ENCODE assay signal across 8 mouse cellular contexts in genomic region chr12:57776290-57776997, GRCm38 (mm10).
DNase-seq lines count a peak whose midpoint lies in the region; ATAC-seq and TF ChIP-seq lines count a peak whose summit lies in the region.

No protein-coding gene starts in this region.

- no peak for TF ChIP-seq POLR2A in heart, adult 2 months (IDR thresholded peaks at IDR 0.05; ENCODE audit: insufficient read depth, low read depth, low read length)

- H3K4me1 ChIP-seq in heart, embryonic 14.5 days (ENCODE audit: control insufficient read depth in 2 of 2, insufficient read depth in 2 of 2, low read length in 2 of 2), result peaks cover 3 to 4% of the 10 kb centered on the region in 2 experiments; a peak in 2 of 4 replicates
- H3K4me1 ChIP-seq in heart, adult 2 months (ENCODE audit: control insufficient read depth, insufficient read depth, low read length), result no peaks in the 10 kb centered on the region
- H3K4me1 ChIP-seq in midbrain, embryonic 14.5 days (ENCODE audit: control insufficient read depth, insufficient read depth, low read length), result peaks cover 3% of the 10 kb centered on the region; the same call in 1 of the 2 replicates

- no peak for TF ChIP-seq CTCF in heart, adult 2 months (IDR thresholded peaks at IDR 0.05)
- TF ChIP-seq CTCF in Patski (IDR thresholded peaks at IDR 0.05), result peak; percentile 12
- no peak for TF ChIP-seq CTCF in gastrocnemius, adult 2 months (IDR thresholded peaks at IDR 0.05)

- no peak for TF ChIP-seq EP300 in heart, adult 2 months (IDR thresholded peaks at IDR 0.05; ENCODE audit: insufficient read depth, low read depth, low read length)

- H3K9me3 ChIP-seq in heart, embryonic 14.5 days (ENCODE audit: control insufficient read depth, low read length), result no peaks in the 10 kb centered on the region
- no peaks in the 10 kb centered on the region for H3K9me3 ChIP-seq in midbrain, embryonic 14.5 days (ENCODE audit: control insufficient read depth, low read length)

- peak overlapping the region; percentile 24 to 47; a peak in 2 of 4 replicates for H3K27ac ChIP-seq in heart, embryonic 14.5 days (replicated peaks in 1 of 2; ENCODE audit: control insufficient read depth in 1 of 2, insufficient read depth in 1 of 2, low read depth in 2 of 2, low read length in 2 of 2)
- no peak overlapping the region for H3K27ac ChIP-seq in heart, adult 2 months
- no peak overlapping the region for H3K27ac ChIP-seq in midbrain, embryonic 14.5 days (replicated peaks; ENCODE audit: low read depth, low read length)
- no peak overlapping the region for H3K27ac ChIP-seq in gastrocnemius, adult 2 months

- in situ Hi-C loops in Patski (cut with MboI; ENCODE audit: low pct_unique_long_range_greater_than_20kb), result no loop called here

- POLR2A ChIA-PET in Patski (lab: Charles Lee), result no interaction called here

- H3K27me3 ChIP-seq in heart, embryonic 14.5 days (ENCODE audit: control insufficient read depth, insufficient read depth, low read length), result no peaks in the 10 kb centered on the region
- H3K27me3 ChIP-seq in heart, adult 2 months (ENCODE audit: control insufficient read depth, insufficient read depth, low read length), result no peaks in the 10 kb centered on the region
- peaks cover 8% of the 10 kb centered on the region for H3K27me3 ChIP-seq in Patski
- no peaks in the 10 kb centered on the region for H3K27me3 ChIP-seq in midbrain, embryonic 14.5 days (ENCODE audit: control insufficient read depth, insufficient read depth, low read length)

- 16% methylated on average over 12 of the region's 12 CpGs for WGBS in heart, embryonic 14.5 days
- 13% methylated on average over 12 of the region's 12 CpGs for WGBS in heart, adult 2 months
- 6% methylated on average over 12 of the region's 12 CpGs for WGBS in midbrain, embryonic 14.5 days

- H3K79me2 ChIP-seq in heart, adult 2 months (replicated peaks; ENCODE audit: control insufficient read depth, insufficient read depth, low read length), result no peaks in the 10 kb centered on the region

- H3K9ac ChIP-seq in heart, embryonic 14.5 days (ENCODE audit: low read length), result no peak overlapping the region
- H3K9ac ChIP-seq in heart, adult 2 months (ENCODE audit: low read depth, low read length), result no peak overlapping the region
- H3K9ac ChIP-seq in midbrain, embryonic 14.5 days (replicated peaks; ENCODE audit: low read length), result no peak overlapping the region

- CTCF ChIA-PET in Patski (lab: Charles Lee), result interaction anchor here (1.3 to 1.5 kb wide), 2 partner anchors 9 to 79 kb away, joined by 3 to 4 read pairs; no protein-coding TSS in a partner anchor

- peak overlapping the region; percentile 58 for H3K4me2 ChIP-seq in heart, embryonic 14.5 days (ENCODE audit: low read length)
- H3K4me2 ChIP-seq in midbrain, embryonic 14.5 days (ENCODE audit: low read length), result peak overlapping the region; percentile 39

- H3K4me3 ChIP-seq in heart, embryonic 14.5 days (ENCODE audit: control insufficient read depth in 1 of 2, insufficient read depth in 1 of 2, low read depth in 1 of 2, low read length in 2 of 2), result peak overlapping the region; percentile 4 to 22; a peak in 1 of 4 replicates
- H3K4me3 ChIP-seq in heart, adult 2 months, result no peak overlapping the region
- H3K4me3 ChIP-seq in midbrain, embryonic 14.5 days (replicated peaks; ENCODE audit: low read depth, low read length), result no peak overlapping the region; the same call in 1 of the 2 replicates
- no peak overlapping the region for H3K4me3 ChIP-seq in gastrocnemius, adult 2 months

- intact Hi-C loops in heart, adult 2 months (cut with DNase I), result no loop called here
- intact Hi-C loops in gastrocnemius, adult 2 months (cut with DNase I), result no loop called here

- H3K36me3 ChIP-seq in heart, embryonic 14.5 days (ENCODE audit: control insufficient read depth, insufficient read depth, low read length), result no peaks in the 10 kb centered on the region
- H3K36me3 ChIP-seq in heart, adult 2 months (ENCODE audit: control insufficient read depth, insufficient read depth, low read length), result no peaks in the 10 kb centered on the region
- no peaks in the 10 kb centered on the region for H3K36me3 ChIP-seq in midbrain, embryonic 14.5 days (ENCODE audit: control insufficient read depth, insufficient read depth, low read length)

- no peak for ATAC-seq in heart, embryonic 14.5 days (ENCODE audit: insufficient number of reproducible peaks, insufficient read depth, low FRiP score, low read depth)
- ATAC-seq in Patski, result peak; percentile 98
- no peak for ATAC-seq in midbrain, embryonic 14.5 days (ENCODE audit: low FRiP score, low TSS enrichment)

- DNase-seq in heart, adult 2 months, result no peak
- peak; percentile 38 for DNase-seq in Patski (ENCODE audit: low read depth, low spot score)
- peak; percentile 10 for DNase-seq in forelimb bud, embryonic 11.5 days (ENCODE audit: low read depth, low spot score)
- DNase-seq in midbrain, embryonic 14.5 days, result peak; percentile 51
- DNase-seq in gastrocnemius, adult 2 months, result no peak
- DNase-seq in yolk sac, embryonic 10.5 days (ENCODE audit: low spot score), result no peak
- no peak for DNase-seq in adrenal gland, postnatal 36 days

Comparison
In these comparisons a context has a peak if more than half of its experiments do, and no peak if none do; other contexts are left out.
1. H3K27ac ChIP-seq: peak in heart, embryonic 14.5 days (2 of 2); none in heart, adult 2 months (single experiment), midbrain, embryonic 14.5 days (single experiment) and gastrocnemius, adult 2 months (single experiment).
2. H3K4me3 ChIP-seq: peak in heart, embryonic 14.5 days (2 of 2); none in heart, adult 2 months (single experiment), midbrain, embryonic 14.5 days (single experiment) and gastrocnemius, adult 2 months (single experiment).
3. DNase-seq: peak in Patski (single experiment), forelimb bud, embryonic 11.5 days (single experiment) and midbrain, embryonic 14.5 days (single experiment); none in heart, adult 2 months (0 of 2), gastrocnemius, adult 2 months (single experiment), yolk sac, embryonic 10.5 days (single experiment) and adrenal gland, postnatal 36 days (0 of 2).